In genomic region chr12:31369118-31369517, GRCm38 (mm10) we compare ENCODE assay signal across 29 mouse cellular contexts. TPM values are rescaled to one million over a fixed set of nuclear protein-coding genes. Genes with fewer than 3 reads are reported as not detected.
DNase-seq lines count a peak whose midpoint lies in the region; ATAC-seq lines count a peak whose summit lies in the region.
"Had no signal": no experiment of that assay in that cellular context is flagged by ENCODE, and none has a peak within 500 bp of the region (broad histone marks: within the 10 kb centered on the region; RNA-seq: fewer than 3 reads in every experiment).

No protein-coding gene starts in this region.

- no peak overlapping the region for H3K4me2 ChIP-seq in heart, embryonic 13.5 days
- no peak overlapping the region for H3K4me2 ChIP-seq in midbrain, embryonic 15.5 days
- H3K4me2 ChIP-seq in midbrain, embryonic 11.5 days = no peak overlapping the region
- H3K4me2 ChIP-seq: embryonic facial prominence, embryonic 13.5 days; forebrain, embryonic 12.5 days; liver, embryonic 15.5 days; lung, embryonic 15.5 days; neural tube, embryonic 12.5 days had no signal

- 80% methylated on average over 1 of the region's 1 CpGs for WGBS in heart, embryonic 13.5 days
- WGBS in midbrain, embryonic 15.5 days = 94% methylated on average over 1 of the region's 1 CpGs
- WGBS in midbrain, embryonic 11.5 days = 95% methylated on average over 1 of the region's 1 CpGs

- no peak overlapping the region for H3K9ac ChIP-seq in heart, embryonic 13.5 days
- H3K9ac ChIP-seq in midbrain, embryonic 15.5 days = no peak overlapping the region
- H3K9ac ChIP-seq in midbrain, embryonic 11.5 days (ENCODE audit: low read length) = no peak overlapping the region
- H3K9ac ChIP-seq: embryonic facial prominence, embryonic 13.5 days; forebrain, embryonic 12.5 days; liver, embryonic 15.5 days; lung, embryonic 15.5 days; neural tube, embryonic 12.5 days had no signal

- H3K27ac ChIP-seq in heart, embryonic 13.5 days (replicated peaks) = peak overlapping the region; percentile 26
- no peak overlapping the region for H3K27ac ChIP-seq in midbrain, embryonic 15.5 days
- H3K27ac ChIP-seq in midbrain, embryonic 11.5 days (ENCODE audit: low read depth, low read length) = no peak overlapping the region
- H3K27ac ChIP-seq: embryonic facial prominence, embryonic 13.5 days; forebrain, embryonic 12.5 days; hindbrain, postnatal 0 days; limb, embryonic 10.5 days; liver, embryonic 15.5 days; lung, embryonic 15.5 days; neural tube, embryonic 12.5 days had no signal

- H3K4me1 ChIP-seq in heart, embryonic 13.5 days = peaks cover 41% of the 10 kb centered on the region
- no peaks in the 10 kb centered on the region; the same call in 1 of the 2 replicates for H3K4me1 ChIP-seq in midbrain, embryonic 15.5 days
- H3K4me1 ChIP-seq in midbrain, embryonic 11.5 days (ENCODE audit: control insufficient read depth, insufficient read depth, low read length) = no peaks in the 10 kb centered on the region
- H3K4me1 ChIP-seq: embryonic facial prominence, embryonic 13.5 days; forebrain, embryonic 12.5 days; limb, embryonic 10.5 days; liver, embryonic 15.5 days; neural tube, embryonic 12.5 days had no signal

- no peak overlapping the region for H3K4me3 ChIP-seq in heart, embryonic 13.5 days
- no peak overlapping the region for H3K4me3 ChIP-seq in midbrain, embryonic 15.5 days
- H3K4me3 ChIP-seq in midbrain, embryonic 11.5 days (ENCODE audit: low read depth, low read length) = no peak overlapping the region
- H3K4me3 ChIP-seq: embryonic facial prominence, embryonic 13.5 days; erythroblast, embryonic 14.5 days; forebrain, embryonic 12.5 days; limb, embryonic 10.5 days; liver, embryonic 15.5 days; lung, embryonic 15.5 days; neural tube, embryonic 12.5 days had no signal

- no peaks in the 10 kb centered on the region for H3K36me3 ChIP-seq in heart, embryonic 13.5 days
- no peaks in the 10 kb centered on the region for H3K36me3 ChIP-seq in midbrain, embryonic 15.5 days (replicated peaks)
- H3K36me3 ChIP-seq in midbrain, embryonic 11.5 days (ENCODE audit: control insufficient read depth, insufficient read depth, low read length) = no peaks in the 10 kb centered on the region
- H3K36me3 ChIP-seq: embryonic facial prominence, embryonic 13.5 days; forebrain, embryonic 12.5 days; limb, embryonic 10.5 days; liver, embryonic 15.5 days; lung, embryonic 15.5 days; neural tube, embryonic 12.5 days had no signal

- intact Hi-C loops in heart, postnatal 25 days (cut with DNase I) = no loop called here

- H3K27me3 ChIP-seq in heart, embryonic 13.5 days (replicated peaks) = no peaks in the 10 kb centered on the region
- no peaks in the 10 kb centered on the region for H3K27me3 ChIP-seq in midbrain, embryonic 15.5 days (replicated peaks)
- no peaks in the 10 kb centered on the region for H3K27me3 ChIP-seq in midbrain, embryonic 11.5 days (ENCODE audit: control insufficient read depth, insufficient read depth, low read length)
- H3K27me3 ChIP-seq: embryonic facial prominence, embryonic 13.5 days; liver, embryonic 15.5 days; lung, embryonic 15.5 days; neural tube, embryonic 12.5 days had no signal

- no peak for ATAC-seq in heart, embryonic 13.5 days (ENCODE audit: extremely low read depth, insufficient number of reproducible peaks, low FRiP score, low TSS enrichment)
- ATAC-seq in midbrain, embryonic 15.5 days (replicated peaks) = peak; percentile 34; the same call in 1 of the 2 replicates
- no peak for ATAC-seq in midbrain, embryonic 11.5 days (ENCODE audit: low FRiP score)
- ATAC-seq: hindbrain, postnatal 0 days; intestine, embryonic 16.5 days had no signal

- peak; percentile 42 for DNase-seq in embryo, embryonic 10 days (ENCODE audit: low spot score)
- no peak for DNase-seq in embryo, embryonic 11 days
- no peak for DNase-seq in heart, postnatal 25 days (ENCODE audit: low spot score)
- no peak for DNase-seq in midbrain, embryonic 11.5 days (ENCODE audit: low spot score, missing footprints)
- peak; percentile 59 for DNase-seq in yolk sac, embryonic 10.5 days (ENCODE audit: low spot score)
- DNase-seq: adrenal gland, postnatal 36 days; cerebellum, adult 11 months; cerebellum, adult 9-11 months; gastrocnemius, postnatal 36 days; kidney, adult 9 months; kidney, postnatal 14 days; liver; lung, postnatal 4 days; thymus, postnatal 25 days had no signal

- H3K9me3 ChIP-seq in heart, embryonic 13.5 days = no peaks in the 10 kb centered on the region
- H3K9me3 ChIP-seq in midbrain, embryonic 15.5 days = no peaks in the 10 kb centered on the region
- no peaks in the 10 kb centered on the region for H3K9me3 ChIP-seq in midbrain, embryonic 11.5 days (ENCODE audit: control insufficient read depth, low read length)
- H3K9me3 ChIP-seq: embryonic facial prominence, embryonic 13.5 days; forebrain, embryonic 12.5 days; limb, embryonic 10.5 days; liver, embryonic 15.5 days; lung, embryonic 15.5 days; neural tube, embryonic 12.5 days had no signal

RNA-seq across cellular contexts. Expression of gene Dld, which starts 17.9 kb away (rescaled TPM):
- 179 and 190 TPM in 2 replicates for polyA plus RNA-seq in heart, embryonic 13.5 days (2015; fragmentation: Nextera tagmentation; extraction: Ambion mirVana)
- total RNA-seq in heart, postnatal 25 days (2021) = 100 to 1,000 TPM; 420 to 439 TPM
- 105 and 116 TPM in 2 replicates for polyA plus RNA-seq in midbrain, embryonic 15.5 days (2015; fragmentation: Nextera tagmentation; extraction: Ambion mirVana)
- 159 and 186 TPM in 2 replicates for polyA plus RNA-seq in midbrain, embryonic 11.5 days (2014; fragmentation: Nextera tagmentation; extraction: Ambion mirVana)

RNA-seq across cellular contexts. Expression of gene Slc26a3, which starts 21.6 kb away (rescaled TPM):
- polyA plus RNA-seq in heart, embryonic 13.5 days (2015; fragmentation: Nextera tagmentation; extraction: Ambion mirVana) = not detected in 2 replicates
- 1 to 10 TPM; 2.1 to 2.3 TPM for total RNA-seq in heart, postnatal 25 days (2021)
- 0.09 TPM in 1 of 2 replicates, not detected in the other for polyA plus RNA-seq in midbrain, embryonic 15.5 days (2015; fragmentation: Nextera tagmentation; extraction: Ambion mirVana)
- not detected in 2 replicates for polyA plus RNA-seq in midbrain, embryonic 11.5 days (2014; fragmentation: Nextera tagmentation; extraction: Ambion mirVana)
- total RNA-seq: common myeloid progenitor, adult 5-6 weeks; gastrocnemius, adult 18-20 months; gastrocnemius, postnatal 36 days; hindbrain, postnatal 0 days; megakaryocyte-erythroid progenitor cell, adult 5-6 weeks had no signal
- polyA plus RNA-seq: embryonic facial prominence, embryonic 13.5 days; erythroblast, embryonic 14.5 days; limb, embryonic 10.5 days; lung, embryonic 15.5 days; neural tube, embryonic 12.5 days; spleen, adult 2 months had no signal

Comparison
In these comparisons a context has a peak if more than half of its experiments do, and no peak if none do; other contexts are left out.
1. DNase-seq: peak in embryo, embryonic 10 days (single experiment) and yolk sac, embryonic 10.5 days (single experiment); none in embryo, embryonic 11 days (single experiment), heart, postnatal 25 days (single experiment) and midbrain, embryonic 11.5 days (single experiment).